Mouse (Mus musculus) frontal cortex, postnatal 14 days (tissue): ENCODE measurements around the gene Hoxa6.

ENCODE experiments used
- DNase-seq, 2 experiments: peaks; one replicate each; pipeline ENCODE4 v3.0.0; 2022; ENCODE audit warnings: low spot score in 2 of 2

Gene Hoxa6

GRCm38 (mm10) chr6:52164626-52165440, 43.7 kb downstream of the Hoxa6 start, which contains the start of gene Hoxa2:
Gene Hoxa2, minus strand, starts transcription at chr6:52164831.
- no peak for DNase-seq

- DNase-seq: no peak
Measured at GRCm38 (mm10) chr6:52164051-52164625, 44.4 kb downstream of the Hoxa6 start.

- DNase-seq: no peak
Measured at GRCm38 (mm10) chr6:52163366-52164031, 45.0 kb downstream of the Hoxa6 start.

GRCm38 (mm10) chr6:52162611-52163365, 45.7 kb downstream of the Hoxa6 start:
- DNase-seq: no peak

- DNase-seq: no peak
Measured at GRCm38 (mm10) chr6:52162093-52162380, 46.5 kb downstream of the Hoxa6 start.

GRCm38 (mm10) chr6:52161336-52162092, 47.0 kb downstream of the Hoxa6 start:
- no peak for DNase-seq

GRCm38 (mm10) chr6:52160511-52161335, 47.8 kb downstream of the Hoxa6 start:
- DNase-seq: no peak

GRCm38 (mm10) chr6:52159979-52160378, 48.5 kb downstream of the Hoxa6 start:
- DNase-seq: no peak

- DNase-seq: no peak
Measured at GRCm38 (mm10) chr6:52159164-52159761, 49.3 kb downstream of the Hoxa6 start.

GRCm38 (mm10) chr6:52158276-52159051, 50.1 kb downstream of the Hoxa6 start, which contains the start of gene Hoxa1:
Gene Hoxa1, minus strand, starts transcription at chr6:52158317.
- no peak for DNase-seq

- no peak for DNase-seq
Measured at GRCm38 (mm10) chr6:52157466-52158275, 50.9 kb downstream of the Hoxa6 start.

- DNase-seq: no peak
Measured at GRCm38 (mm10) chr6:52156551-52157200, 51.8 kb downstream of the Hoxa6 start.
